Mouse (Mus musculus) frontal cortex, postnatal 10 days (tissue): ENCODE measurements around the gene Nt5c1a.
"Not testable (repeated sequence)": the region's sequence is repeated elsewhere in the genome, so short reads cannot be mapped to it uniquely, and the experiment has no call there.

ENCODE experiments used
- DNase-seq, 2 experiments: peaks; one replicate each; pipeline ENCODE4 v3.0.0; 2022; ENCODE audit warnings: low spot score in 2 of 2, mixed read lengths in 1 of 2

Nt5c1a gene

GRCm38 (mm10) chr4:123201186-123202093 is at the start of gene Nt5c1a:
Gene Nt5c1a, plus strand, starts transcription at chr4:123201504.
- DNase-seq: no peak

GRCm38 (mm10) chr4:123152003-123152402 is 49.3 kb upstream of the Nt5c1a start:
- DNase-seq: no peak

GRCm38 (mm10) chr4:123152976-123153375 is 48.3 kb upstream of the Nt5c1a start:
- DNase-seq: peak; percentile 57 to 70

GRCm38 (mm10) chr4:123155004-123155403 is 46.3 kb upstream of the Nt5c1a start:
- no peak for DNase-seq

- no peak for DNase-seq
Measured at GRCm38 (mm10) chr4:123155427-123155826, 45.9 kb upstream of the Nt5c1a start.

- no peak for DNase-seq
Measured at GRCm38 (mm10) chr4:123155840-123156239, 45.5 kb upstream of the Nt5c1a start.

GRCm38 (mm10) chr4:123160571-123160970 is 40.7 kb upstream of the Nt5c1a start:
- DNase-seq: no peak

- DNase-seq: not testable (repeated sequence)
Measured at GRCm38 (mm10) chr4:123161251-123161650, 40.1 kb upstream of the Nt5c1a start.

GRCm38 (mm10) chr4:123162305-123162917 is 38.9 kb upstream of the Nt5c1a start:
- no peak for DNase-seq

- no peak for DNase-seq
Measured at GRCm38 (mm10) chr4:123164157-123164556, 37.1 kb upstream of the Nt5c1a start.

GRCm38 (mm10) chr4:123171811-123172210 is 29.5 kb upstream of the Nt5c1a start:
- no peak for DNase-seq

- DNase-seq: peak; percentile 48 to 57
Measured at GRCm38 (mm10) chr4:123182328-123183238, 18.7 kb upstream of the Nt5c1a start, which contains the start of gene Hpcal4. Gene Hpcal4, plus strand, starts transcription at chr4:123183227.

- peak; percentile 88 for DNase-seq
Measured at GRCm38 (mm10) chr4:123183239-123184056, 17.9 kb upstream of the Nt5c1a start.

- no peak for DNase-seq
Measured at GRCm38 (mm10) chr4:123184816-123185215, 16.5 kb upstream of the Nt5c1a start.

- no peak for DNase-seq
Measured at GRCm38 (mm10) chr4:123192336-123192735, 9.0 kb upstream of the Nt5c1a start.

GRCm38 (mm10) chr4:123193791-123194190 is 7.5 kb upstream of the Nt5c1a start:
- DNase-seq: no peak

- no peak for DNase-seq
Measured at GRCm38 (mm10) chr4:123196695-123197094, 4.6 kb upstream of the Nt5c1a start.

- DNase-seq: peak in 1 of 2 experiments; percentile 72
Measured at GRCm38 (mm10) chr4:123200771-123201185, 526 bp upstream of the Nt5c1a start.

- DNase-seq: no peak
Measured at GRCm38 (mm10) chr4:123202094-123202420, 753 bp downstream of the Nt5c1a start.

GRCm38 (mm10) chr4:123207337-123207736 is 6.0 kb downstream of the Nt5c1a start:
- no peak for DNase-seq

- no peak for DNase-seq
Measured at GRCm38 (mm10) chr4:123210996-123211395, 9.7 kb downstream of the Nt5c1a start.
